Mouse (Mus musculus) 416B (cell line): ENCODE measurements around the gene Gys2.
A peak's percentile ranks its signal among the peaks of the same experiment; 100 is the strongest.

Source experiments
- DNase-seq: peaks from one replicate; pipeline ENCODE4 v3.0.0; 2011; ENCODE audit warnings: low read depth

Gys2 gene

DNA sequence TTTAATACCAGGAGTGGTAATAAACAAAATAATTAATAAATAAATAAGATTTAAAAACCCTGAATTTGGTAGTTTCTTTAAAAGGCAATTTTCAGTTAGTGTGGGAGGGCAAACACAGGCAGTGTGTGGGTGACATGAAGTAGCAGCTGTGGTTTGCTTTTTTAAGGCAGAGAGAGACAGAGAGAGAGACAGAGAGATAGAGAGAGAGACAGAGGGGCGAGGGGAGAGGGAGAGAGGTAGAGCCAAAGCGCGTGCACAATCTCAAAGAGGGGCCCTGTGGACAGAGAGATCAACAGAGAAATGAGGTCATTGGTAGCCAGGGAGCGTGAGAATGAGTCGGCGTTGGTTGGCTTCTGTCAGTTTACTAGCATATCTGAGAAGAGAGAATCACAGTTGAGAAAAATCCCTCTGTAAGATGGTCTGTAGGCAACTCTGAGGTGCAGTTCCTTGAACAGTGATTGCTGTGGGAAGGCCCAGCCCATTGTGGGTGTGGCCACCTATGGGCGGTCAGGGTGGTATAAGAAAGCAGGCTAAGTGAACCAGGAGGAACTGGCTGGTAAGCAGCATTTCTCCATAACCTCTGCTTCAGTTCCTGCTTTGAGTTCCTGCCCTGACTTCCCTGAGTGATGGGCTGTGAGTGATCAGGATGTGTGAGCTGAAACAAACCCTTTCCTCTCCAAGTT, 17.5 kb downstream of the Gys2 start:
- DNase-seq: peak; percentile 10

DNA sequence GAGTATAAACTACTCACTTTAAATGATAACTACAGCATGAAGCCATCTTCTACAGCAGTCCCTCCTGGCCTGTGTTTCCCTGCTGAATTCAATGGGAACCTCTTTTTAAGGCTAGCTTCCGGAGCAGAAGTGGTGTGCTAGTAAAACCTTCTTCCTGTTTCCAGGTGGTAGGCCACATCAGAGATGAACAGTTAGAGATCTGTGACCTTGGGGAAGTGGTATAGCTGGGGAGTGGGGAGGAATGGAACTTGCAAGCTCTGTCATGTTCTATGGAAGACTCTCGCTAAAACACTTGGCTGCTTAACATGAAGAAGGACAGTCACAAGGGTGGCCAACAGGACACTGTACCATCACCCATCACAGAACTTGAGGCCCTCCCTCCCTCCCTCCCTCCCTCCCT, 19.6 kb downstream of the Gys2 start:
- DNase-seq: peak; percentile 15

DNA sequence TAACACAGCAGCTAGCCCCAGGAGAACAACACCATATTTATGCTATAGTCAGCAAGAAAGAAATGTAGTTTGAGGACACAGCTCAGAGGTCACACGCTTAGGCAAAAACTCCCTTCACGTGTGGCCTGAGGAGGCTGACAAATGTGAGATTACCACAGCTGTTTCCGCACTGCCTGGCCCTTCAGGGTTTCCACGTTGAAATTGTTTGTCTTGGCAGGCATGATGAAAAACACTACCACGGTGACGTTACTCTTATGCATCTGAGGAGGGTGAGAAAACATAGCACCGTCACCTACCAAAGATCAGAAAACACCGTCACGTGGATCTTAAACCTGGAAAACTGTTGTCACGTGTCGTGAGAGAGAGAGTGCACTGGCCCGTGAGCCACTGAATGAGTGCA, 21.5 kb downstream of the Gys2 start:
- no peak for DNase-seq

DNA sequence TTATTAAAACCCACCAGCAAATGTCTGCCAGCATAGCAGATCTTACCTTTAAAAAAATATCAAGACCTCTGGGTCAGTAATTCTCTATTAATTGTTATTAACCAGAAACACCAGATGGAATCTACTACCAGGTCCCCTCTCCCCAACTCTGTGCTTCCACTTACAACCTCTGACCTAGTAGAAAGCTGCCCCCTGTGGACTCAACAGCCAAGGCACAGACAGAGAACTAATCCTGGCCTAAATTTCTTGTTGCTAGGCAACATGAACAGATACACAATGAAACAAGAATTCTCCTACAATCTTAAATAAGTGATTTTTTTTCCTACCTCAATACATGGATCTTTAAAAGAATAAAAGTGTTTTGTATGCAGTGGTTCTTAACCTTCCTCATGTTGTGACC, 43.8 kb downstream of the Gys2 start:
- DNase-seq: no peak

DNA sequence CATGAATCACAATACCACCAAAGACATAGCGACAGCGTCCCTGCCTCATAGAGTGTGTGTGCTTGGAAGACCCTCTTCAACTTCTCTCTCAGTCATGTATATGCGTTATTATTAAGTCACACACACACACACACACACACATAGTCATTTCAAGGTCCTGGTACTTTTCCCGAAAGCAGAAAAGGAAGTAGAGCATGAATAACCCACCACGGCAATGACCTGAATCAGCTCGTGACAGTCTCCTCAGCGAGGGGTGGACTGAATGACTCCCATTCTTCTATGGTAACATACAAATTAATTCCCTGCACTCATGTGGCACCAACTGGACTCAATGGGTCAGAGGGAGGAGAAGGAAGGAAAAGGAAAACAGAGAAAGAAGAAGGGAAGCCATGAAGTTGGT, 47.9 kb downstream of the Gys2 start:
- DNase-seq: no peak

DNA sequence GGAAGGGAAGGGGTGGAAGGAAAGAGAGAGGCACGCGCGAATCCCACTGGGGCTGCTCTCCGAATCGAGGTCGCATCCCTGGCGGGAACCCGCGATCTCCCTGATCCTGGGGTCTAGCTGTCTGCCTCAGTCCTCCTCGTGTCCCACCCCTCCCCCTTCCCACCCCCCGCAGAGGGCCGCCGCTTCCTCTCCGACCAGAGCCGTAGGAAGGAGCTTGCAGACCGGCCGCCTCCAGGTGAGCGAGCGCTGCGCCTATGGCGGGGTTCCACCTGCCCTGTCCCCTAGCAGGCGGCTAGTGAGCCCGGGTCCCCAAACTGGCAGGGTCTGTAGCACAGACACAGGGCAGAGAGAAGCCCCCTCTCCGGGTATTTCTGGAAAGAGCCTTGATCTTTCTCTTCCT, 58.3 kb downstream of the Gys2 start:
- DNase-seq: no peak

DNA sequence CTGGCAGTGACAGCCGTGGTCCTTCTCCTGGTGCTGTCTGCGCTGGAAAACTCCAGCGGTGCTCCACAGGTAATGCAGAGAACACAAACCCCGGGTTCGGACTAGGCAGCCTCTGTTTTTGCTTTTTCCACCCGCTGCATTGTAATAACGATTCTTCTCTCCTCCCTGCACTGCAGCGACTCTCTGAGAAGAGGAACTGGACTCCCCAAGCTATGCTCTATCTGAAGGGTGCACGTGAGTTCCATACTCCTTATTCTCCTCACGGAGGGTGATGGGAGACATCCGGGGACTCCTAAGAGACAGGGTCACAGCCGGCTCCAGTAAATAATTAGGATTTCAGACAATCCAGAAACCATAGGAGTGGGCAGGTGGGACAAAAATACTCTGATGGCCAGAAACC, 59.1 kb downstream of the Gys2 start:
- DNase-seq: no peak

DNA sequence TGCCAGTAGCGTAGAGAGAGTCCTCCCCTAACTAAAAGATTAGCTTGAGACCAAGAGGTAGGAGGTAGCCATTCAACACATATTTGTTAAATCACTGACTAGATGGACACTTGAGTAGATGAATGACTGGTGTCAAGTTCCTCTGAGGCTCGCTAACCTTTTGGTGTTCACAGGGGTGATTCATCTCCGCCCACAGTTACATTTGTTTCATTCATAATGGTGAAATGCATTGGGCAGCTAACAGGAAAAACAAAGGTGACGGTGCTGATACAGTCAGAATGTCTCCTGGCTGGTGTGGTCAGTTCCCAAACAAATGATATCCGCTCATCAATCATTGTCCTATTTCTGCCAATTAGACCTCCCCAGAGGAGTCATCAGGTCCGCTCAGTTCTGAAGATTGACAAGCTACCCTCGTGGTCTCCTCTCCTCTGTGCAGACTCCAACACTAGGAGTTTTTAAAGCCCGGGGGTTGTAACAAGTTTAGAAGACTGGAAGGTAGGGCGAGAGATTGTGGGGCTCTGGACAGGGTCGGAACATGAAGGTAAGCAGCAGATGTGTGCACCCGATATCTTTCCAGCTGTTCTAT, 59.9 kb downstream of the Gys2 start, which contains the start of gene Spx:
Gene Spx, plus strand, starts transcription at position 536 of the 586 bp plus-strand sequence.
- DNase-seq: no peak

DNA sequence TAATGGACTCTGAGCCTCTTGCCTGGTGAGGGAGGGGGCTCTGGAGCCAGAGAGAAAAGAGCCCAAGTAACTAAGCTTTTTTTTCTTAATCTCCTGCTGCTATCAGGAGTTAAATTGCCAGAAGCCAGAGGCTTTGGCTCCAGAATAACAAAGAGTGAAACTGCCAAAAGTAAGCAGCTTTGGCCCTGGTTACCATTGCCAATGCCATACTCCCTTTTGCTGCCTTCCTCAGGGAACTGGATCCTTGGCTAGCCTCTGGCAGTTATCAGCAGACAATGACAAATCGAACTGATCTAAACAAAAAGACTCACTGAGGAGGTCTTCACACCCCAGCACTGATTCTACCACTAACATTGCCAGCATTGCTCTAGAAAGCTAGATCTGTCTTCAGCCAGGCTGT, 61.8 kb downstream of the Gys2 start:
- no peak for DNase-seq

DNA sequence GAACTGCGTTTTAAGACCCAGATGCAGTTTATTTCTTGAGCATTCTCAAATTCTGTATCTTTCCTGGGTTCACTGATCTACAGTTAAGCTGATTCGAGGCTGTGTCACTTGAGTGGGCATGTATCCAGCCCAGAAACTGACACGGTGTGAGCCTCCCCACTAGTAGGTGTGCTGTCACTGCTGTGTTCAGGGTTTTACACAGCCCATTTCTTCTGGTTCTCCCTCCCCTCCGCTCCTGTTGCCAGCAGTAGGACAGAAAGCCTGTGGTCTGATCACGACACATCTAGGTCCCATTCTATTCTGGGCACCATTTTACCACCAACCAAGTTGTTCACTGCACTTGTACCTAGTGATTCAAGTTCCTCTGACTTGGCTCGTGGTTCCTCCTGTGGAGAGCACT, 77.2 kb downstream of the Gys2 start:
- DNase-seq: no peak

DNA sequence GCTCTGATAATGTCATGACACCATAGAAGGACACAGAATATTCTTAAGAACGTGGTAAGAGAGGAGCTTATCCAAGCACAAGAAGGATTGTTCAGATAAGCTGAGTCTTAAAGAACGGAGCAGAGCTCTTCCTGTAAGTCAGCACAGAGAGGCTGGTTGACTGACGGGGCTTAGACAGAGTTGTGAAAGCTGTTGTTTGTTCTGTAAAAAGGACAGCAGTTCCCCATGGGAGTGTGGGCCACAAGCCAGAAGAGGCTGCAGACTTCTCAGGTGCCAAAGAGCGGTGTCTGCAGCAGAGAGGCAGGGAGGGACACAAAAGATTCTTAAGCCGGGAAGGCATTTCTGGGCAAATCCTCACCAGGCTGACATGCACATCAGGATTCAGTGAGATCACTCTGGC, 78.2 kb downstream of the Gys2 start:
- no peak for DNase-seq

DNA sequence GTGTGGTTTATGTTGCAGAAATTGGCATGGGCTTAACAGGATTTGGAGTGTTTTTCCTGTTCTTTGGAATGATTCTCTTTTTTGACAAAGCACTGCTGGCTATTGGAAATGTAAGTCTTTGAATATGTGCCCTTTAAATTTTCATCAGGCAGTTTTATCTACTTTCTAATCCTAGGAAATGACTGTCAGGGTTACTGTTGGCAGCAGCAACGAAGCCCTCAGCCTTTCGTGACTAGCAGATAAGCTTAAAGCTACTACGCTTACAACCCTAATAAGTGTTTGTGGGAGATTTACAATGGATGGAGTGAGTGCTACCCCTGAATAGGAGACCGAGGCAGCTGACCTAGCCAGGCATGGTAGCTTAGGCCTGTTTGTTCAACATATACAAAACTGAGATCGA, 80.6 kb downstream of the Gys2 start:
- DNase-seq: no peak

DNA sequence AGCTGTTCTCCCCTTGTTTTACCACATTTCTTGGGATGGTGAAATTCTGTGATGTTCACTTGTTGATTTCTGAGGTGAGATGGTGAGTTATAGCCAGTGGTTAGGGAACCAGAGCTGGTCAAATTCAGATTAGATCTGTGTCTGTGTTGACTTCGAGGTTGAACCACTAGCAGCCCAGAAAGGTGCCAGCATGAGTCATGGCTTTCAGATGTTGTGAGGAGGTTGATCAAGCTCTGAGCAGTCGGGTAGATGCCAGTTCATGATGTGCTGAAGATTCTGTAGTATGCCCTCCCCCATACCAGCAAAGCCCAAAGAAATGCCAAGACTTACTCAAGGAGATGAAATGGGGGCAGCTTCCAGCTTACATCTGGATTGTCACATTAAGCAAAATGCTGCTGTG, 83.8 kb downstream of the Gys2 start:
- peak; percentile 89 for DNase-seq

DNA sequence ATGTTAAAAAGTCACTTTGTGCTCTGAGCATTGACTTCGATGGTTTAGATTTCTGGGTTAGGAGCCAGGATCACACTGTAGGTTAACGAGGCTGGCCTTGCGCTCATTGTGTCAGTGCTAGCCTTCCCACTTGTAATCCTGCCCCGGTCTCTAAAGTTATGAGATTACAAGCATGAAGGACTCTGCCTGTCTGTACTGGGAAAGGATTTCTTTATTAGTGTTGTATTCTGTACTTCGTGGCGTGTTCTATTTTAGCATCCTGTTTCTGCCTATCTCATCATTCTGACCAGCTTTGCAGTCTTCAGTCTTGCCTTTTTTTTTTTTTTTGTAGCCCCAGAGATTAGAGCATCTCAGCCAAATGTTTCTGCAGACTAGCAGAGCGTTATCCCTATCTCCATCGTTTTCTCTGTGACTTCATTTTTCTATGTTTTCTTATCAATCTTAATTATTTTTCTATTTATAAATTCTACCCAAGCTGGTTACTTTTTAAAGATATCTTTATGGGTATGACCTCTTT, 85.1 kb downstream of the Gys2 start:
- peak; percentile 31 for DNase-seq

DNA sequence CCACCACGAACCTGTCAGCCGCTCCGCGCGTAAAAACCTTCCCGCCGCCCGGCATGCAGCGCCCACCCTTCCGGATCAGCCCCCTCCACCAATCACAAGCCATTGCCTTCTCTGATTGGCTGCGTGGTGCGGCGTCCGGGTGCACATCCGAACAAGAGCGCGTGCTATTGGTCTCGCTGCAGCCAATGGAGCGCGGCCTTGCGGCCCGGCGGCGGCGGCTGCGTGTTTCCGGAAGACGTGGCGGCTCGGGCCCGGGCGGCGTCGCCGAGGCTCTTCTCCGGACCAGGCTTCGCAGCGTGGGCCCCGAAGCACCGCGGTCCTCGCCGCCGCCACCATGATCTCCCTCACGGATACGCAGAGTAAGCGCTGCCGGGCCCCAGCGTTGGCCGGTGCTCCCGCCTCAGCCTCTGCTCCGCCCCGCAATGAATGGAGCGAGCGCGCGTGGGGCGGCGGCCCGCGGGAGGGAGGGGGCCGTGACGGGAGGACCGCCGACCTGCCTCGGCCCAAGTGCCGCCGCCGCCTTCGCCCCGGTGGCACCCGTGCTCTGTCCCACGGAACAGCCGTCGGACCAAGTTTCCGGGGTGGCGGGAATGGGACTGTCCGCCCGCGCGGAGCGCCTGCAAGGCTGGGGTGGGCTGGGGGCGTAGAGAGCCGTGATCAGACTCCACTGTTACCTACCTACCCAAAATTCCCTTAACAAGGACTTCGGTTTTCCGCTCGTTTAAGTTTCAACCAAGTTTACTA, 85.7 kb downstream of the Gys2 start, which contains the start of the genes Recql and Golt1b:
Gene Recql, minus strand, starts transcription at position 77 of the 744 bp plus-strand sequence.
Gene Golt1b, plus strand, starts transcription at position 211 of the 744 bp plus-strand sequence.
- DNase-seq: peak; percentile 98

DNA sequence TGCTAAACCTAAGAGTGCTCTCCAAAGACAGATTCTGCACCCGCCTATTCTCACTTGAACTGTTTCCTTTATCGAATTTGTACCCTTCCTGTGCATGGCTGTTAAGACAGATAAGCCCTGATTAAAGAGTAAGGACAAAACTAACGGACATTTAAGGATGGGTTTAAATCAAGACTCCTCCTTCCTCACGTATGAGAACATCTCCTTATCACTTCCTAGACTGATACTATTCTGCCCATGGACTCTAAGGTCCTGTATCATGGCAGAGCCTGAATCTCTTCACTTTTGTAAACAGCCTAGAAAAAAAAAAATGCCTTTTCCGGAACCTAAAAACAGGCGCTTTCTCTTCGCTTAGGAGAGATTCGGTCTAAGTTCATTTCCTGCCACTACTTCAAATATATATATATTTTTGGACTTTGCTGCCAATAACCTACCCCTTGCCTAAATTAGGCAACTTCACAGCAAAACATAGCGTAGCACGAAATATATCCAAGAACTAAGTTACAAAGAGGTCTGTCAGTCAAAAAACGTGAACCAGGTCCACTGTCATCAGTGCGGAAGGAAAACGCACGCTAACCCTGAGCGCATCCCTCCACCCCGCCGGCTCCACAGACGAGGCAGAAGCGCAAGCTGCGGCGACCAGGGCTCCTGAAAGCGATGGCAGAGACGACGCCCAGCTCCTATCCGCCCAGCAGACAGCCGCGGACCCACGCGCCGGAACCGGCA, 86.5 kb downstream of the Gys2 start:
- DNase-seq: peak; percentile 74

DNA sequence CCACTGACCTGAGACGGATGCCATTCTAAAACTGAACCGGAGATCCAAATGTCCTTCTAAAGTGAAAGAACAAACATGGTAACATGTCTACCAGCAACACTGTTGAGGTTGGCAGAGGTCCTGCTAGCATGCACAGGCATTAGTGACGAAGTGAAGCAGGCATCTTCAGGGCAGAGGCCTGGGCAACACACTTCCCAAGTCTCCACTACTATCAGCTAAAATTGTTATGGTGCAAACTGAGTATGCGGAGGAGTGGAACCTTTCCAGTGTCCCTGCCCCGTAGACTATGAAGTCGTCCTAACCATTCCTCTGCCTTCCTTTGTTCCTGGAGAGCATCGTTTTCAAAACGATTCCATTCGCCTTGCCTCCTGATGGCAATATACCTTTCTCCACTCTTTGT, 88.4 kb downstream of the Gys2 start:
- no peak for DNase-seq

DNA sequence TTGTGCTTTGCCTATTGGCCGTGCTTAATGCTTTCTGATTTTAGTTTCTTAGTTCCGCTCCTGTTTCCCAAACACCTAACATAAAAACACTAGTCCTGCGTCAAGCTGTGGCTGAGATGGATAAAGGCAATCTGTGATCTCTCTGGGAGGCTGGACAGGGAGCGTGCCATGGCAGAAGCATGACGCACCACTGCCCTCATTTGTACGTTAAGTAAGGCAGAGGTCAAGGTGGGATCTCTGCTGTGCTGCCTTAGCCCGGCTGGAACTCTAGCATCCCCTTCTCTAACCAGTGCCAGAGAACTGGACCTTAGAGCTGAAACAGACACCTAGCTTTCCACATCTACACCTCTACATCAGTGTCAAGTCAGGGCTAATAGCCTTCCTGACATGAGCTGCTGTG, 91.3 kb downstream of the Gys2 start:
- no peak for DNase-seq

DNA sequence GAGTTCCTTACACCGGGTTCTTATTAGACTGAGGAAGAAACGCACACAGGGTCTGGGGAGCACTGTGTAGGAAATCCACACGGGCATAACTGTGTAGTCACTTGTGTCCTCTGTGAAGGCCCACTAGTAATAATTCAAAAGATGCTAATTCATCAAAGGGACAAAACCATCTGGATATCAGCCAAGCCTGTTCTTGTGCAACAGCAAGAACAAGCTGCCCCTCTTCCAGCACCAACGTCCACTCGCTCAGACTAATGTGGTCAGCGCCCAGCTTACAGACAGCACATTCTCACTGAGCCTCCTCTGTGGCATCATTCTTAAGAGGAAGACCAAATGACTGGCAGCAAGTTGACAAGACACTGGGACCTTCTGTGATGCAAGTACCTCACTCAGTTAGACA, 92.9 kb downstream of the Gys2 start:
- peak; percentile 73 for DNase-seq

DNA sequence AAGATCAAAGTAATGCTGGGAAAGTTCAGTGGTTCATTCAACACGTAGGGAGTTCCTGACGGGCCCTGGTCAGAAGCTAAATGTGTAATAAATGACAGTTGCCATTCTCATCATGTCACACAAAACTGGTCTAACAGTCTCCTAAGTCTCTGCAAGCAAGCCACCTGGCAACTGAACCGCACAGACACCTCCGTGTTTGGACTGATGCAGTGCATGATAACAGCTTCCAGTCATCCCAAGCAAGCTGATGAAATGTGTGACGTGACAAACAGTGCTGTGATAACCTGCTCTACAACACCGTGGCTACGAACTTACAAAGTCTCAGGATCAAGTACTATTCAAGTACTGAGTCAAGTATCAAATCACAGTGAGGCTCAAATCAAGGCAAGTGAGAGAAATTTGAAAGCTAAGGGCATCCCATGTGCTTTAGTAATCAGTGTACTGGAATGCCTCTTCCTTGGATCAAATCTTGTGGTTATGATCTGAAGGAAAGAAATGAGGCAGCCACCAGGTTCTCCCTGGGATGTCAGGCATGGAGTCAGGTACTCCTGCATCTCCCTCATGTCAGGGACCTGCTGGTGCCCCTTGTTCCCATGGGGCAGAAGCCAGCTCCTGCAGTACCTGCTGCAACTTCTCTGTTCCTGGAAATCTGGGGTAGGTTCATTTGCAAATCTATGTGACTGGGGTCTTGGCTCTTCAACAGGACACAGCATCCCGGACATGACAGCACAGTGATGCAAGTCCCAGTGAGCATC, 94.2 kb downstream of the Gys2 start:
- no peak for DNase-seq

DNA sequence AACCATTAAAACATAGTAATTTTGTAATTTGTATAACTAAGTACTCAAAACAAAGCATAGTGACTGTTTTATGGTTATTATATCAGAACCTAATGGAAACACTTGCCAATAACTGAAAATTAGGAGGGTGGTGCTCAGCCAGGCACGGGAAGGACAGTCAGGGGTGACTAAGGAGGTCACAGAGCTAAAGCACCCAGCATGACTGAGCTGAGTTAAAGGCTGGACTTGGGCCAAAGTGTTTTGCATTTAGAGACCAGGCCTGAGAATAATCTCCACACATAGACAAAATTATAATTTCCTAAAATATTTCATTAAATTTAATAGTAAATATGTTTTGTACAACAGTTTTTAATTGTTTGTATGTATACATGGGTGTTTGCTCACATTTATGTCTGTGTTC, 95.8 kb downstream of the Gys2 start:
- no peak for DNase-seq
